Mouse (Mus musculus) midbrain, embryonic 10.5 days (tissue): ENCODE data around the gene Rundc3a. TPM values are rescaled to one million over a fixed set of nuclear protein-coding genes. Genes with fewer than 3 reads are reported as not detected.

Experiments
- DNase-seq: peaks from one replicate; pipeline ENCODE4 v3.0.0-alpha.2; 2017; ENCODE audit warnings: low spot score
- H3K27ac ChIP-seq: fragments of 300-500 bp; sonication (generic); replicated peaks from 2 replicates; pipeline ENCODE4 v1.5.1; 2016; ENCODE audit warnings: mild to moderate bottlenecking
- H3K27me3 ChIP-seq: fragments of 300-500 bp; sonication (generic); 2 replicates; pipeline ENCODE4 v1.6.1; 2016; ENCODE audit warnings: low read depth, mild to moderate bottlenecking; ENCODE audit not compliant: poor library complexity, severe bottlenecking
- H3K36me3 ChIP-seq: fragments of 300-500 bp; sonication (generic); 2 replicates; pipeline ENCODE4 v1.6.1; 2016; ENCODE audit warnings: mild to moderate bottlenecking, moderate library complexity
- H3K4me1 ChIP-seq: fragments of 300-500 bp; sonication (generic); 2 replicates; pipeline ENCODE4 v1.6.1; 2016
- H3K4me3 ChIP-seq: fragments of 300-500 bp; sonication (generic); 2 replicates; pipeline ENCODE4 v1.5.1; 2016; ENCODE audit warnings: mild to moderate bottlenecking, moderate library complexity
- H3K9me3 ChIP-seq: fragments of 300-500 bp; sonication (generic); replicated peaks from 2 replicates; pipeline ENCODE4 v1.6.1; 2016; ENCODE audit warnings: mild to moderate bottlenecking
- WGBS: fragments of 180-500 bp; shearing (Covaris S2); methylation state at CpG from one replicate; pipeline ENCODE4 v1.1.7; 2016; 5-methylcytosine and 5-hydroxymethylcytosine counted together
- polyA plus RNA-seq: library from polyadenylated mRNA; unstranded; fragments of >200 nt; fragmentation: Nextera tagmentation; extraction: Ambion mirVana; gene quantifications from 2 replicates; pipeline ENCODE4 v1.2.1, GENCODE M21; 2016

Gene Rundc3a
- polyA plus RNA-seq, 1 experiment from 2014 or later, result 21.5 TPM

- H3K4me1 ChIP-seq, result peaks cover 49% of the 10 kb centered on the region
- H3K36me3 ChIP-seq, result peaks cover 69% of the 10 kb centered on the region
- H3K27me3 ChIP-seq, result peaks cover 58% of the 10 kb centered on the region
These were observed 42.7 kb downstream of the Rundc3a start for GRCm38 (mm10) chr11:102435754-102436470.

GRCm38 (mm10) chr11:102436471-102436790, 43.2 kb downstream of the Rundc3a start:
- Histone ChIP-seq H3K36me3 (peaks cover 74% of the 10 kb centered on the region), H3K4me1 (peaks cover 45% of the 10 kb centered on the region), H3K4me3 (peak overlapping the region; percentile 2; the same call in 1 of the 2 replicates), H3K9me3 (no peaks in the 10 kb centered on the region), H3K27ac (no peak overlapping the region), H3K27me3 (peaks cover 61% of the 10 kb centered on the region)
- DNase-seq, result no peak
- WGBS, result 85% methylated on average over 10 of the region's 10 CpGs

More at GRCm38 (mm10) chr11:102435754-102436470, 42.7 kb downstream of the Rundc3a start:
- WGBS, result 93% methylated on average over 18 of the region's 18 CpGs
- Histone ChIP-seq H3K9me3 (no peaks in the 10 kb centered on the region), H3K27ac (no peak overlapping the region), H3K4me3 (peak overlapping the region; percentile 2; the same call in 1 of the 2 replicates)
- DNase-seq, result no peak

- H3K36me3 ChIP-seq, result peaks cover 83% of the 10 kb centered on the region
- whole genome bisulfite sequencing, result 2% methylated on average over 87 of the region's 87 CpGs
These were observed 44.2 kb downstream of the Rundc3a start for GRCm38 (mm10) chr11:102437120-102438061.

GRCm38 (mm10) chr11:102438212-102439092, 45.2 kb downstream of the Rundc3a start:
- WGBS, result 7% methylated on average over 77 of the region's 77 CpGs
- Histone ChIP-seq H3K4me1 (peaks cover 32% of the 10 kb centered on the region), H3K4me3 (peak overlapping the region; percentile 57), H3K27ac (peak overlapping the region; percentile 71), H3K9me3 (no peaks in the 10 kb centered on the region), H3K36me3 (peaks cover 88% of the 10 kb centered on the region), H3K27me3 (peaks cover 61% of the 10 kb centered on the region)
- peak; percentile 92 for DNase-seq

More at GRCm38 (mm10) chr11:102437120-102438061, 44.2 kb downstream of the Rundc3a start:
- H3K4me3 ChIP-seq, result peak overlapping the region; percentile 57
- H3K27me3 ChIP-seq, result peaks cover 61% of the 10 kb centered on the region
- H3K4me1 ChIP-seq, result peaks cover 39% of the 10 kb centered on the region
- H3K9me3 ChIP-seq, result no peaks in the 10 kb centered on the region
- DNase-seq, result peak; percentile 78
- peak overlapping the region; percentile 71 for H3K27ac ChIP-seq

DNA sequence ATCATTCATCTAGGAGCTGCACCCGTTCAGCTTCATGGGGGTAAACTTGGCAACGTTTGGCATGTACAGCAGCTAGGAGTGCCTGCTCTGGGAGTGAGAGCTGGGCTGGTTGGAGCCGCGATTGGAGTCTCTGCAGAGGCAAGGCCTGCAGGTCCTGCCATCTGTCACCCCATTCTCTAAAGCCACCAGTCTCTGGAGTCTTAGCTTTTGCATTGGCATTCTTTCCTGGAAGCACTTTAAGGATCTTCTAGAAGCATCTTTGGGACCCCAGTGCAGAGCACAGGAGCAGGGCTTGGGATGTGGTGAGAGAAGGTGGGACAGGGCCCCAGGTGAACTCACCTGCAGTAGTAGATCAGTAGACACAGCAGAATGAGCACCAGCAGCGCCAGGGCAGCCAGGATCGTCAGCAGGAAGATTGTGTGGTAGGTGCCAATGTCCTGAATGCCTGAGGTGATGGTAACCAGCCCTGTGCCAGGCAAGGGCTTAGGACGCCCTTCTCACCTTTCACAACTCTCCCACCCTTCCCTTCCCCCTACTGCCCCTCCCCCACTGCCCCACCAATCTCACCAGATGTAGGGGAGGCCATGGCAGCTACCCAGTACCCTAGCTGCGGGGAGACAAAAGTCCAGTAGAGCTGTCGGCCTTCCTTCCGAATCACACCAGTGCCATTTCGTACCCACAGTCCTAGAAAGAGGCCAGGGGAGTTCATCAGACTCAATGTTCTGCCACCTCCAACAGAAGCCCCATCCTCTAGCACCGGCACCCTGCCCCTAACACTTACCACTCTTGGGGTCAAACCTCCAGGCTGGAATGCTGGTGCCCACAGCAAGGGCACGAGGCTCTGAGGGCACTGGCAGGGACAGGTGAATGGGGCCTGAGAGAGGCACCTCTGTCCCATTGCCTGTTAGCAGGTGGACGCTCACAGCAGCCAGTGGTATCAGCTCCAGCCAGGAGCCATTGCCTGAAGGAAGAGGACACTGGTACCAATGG, 46.2 kb downstream of the Rundc3a start:
- WGBS, result 79% methylated on average over 14 of the region's 14 CpGs
- Histone ChIP-seq H3K4me1 (peaks cover 38% of the 10 kb centered on the region), H3K4me3 (no peak overlapping the region), H3K27ac (no peak overlapping the region), H3K36me3 (peaks cover 95% of the 10 kb centered on the region), H3K9me3 (no peaks in the 10 kb centered on the region), H3K27me3 (peaks cover 61% of the 10 kb centered on the region)
- DNase-seq, result no peak

DNA sequence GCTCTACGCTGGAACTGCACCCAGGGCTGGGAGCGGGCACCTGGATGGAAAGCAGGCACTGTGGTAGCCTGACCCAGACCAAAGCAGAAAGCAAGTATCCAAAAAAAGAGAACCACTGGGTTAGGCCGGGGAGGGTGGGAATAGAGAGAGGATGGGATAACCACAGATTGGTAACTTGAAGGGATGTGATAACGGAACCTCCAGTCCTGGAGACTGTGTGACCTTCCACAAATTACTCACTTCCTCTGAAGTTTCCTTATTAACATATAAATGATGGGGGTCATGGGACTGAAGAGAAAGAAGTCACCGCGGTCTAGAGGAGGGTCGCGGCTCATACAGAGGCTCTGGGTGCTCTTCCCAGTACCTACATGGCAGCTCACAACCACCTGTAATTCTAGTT, 47.1 kb downstream of the Rundc3a start:
- 88% methylated on average over 8 of the region's 8 CpGs for WGBS
- H3K27me3 ChIP-seq, result peaks cover 58% of the 10 kb centered on the region
- H3K36me3 ChIP-seq, result peaks cover 88% of the 10 kb centered on the region
- no peak for DNase-seq
- H3K4me3 ChIP-seq, result no peak overlapping the region
- no peak overlapping the region for H3K27ac ChIP-seq
- H3K4me1 ChIP-seq, result peaks cover 47% of the 10 kb centered on the region
- no peaks in the 10 kb centered on the region for H3K9me3 ChIP-seq

GRCm38 (mm10) chr11:102441434-102441833, 48.2 kb downstream of the Rundc3a start:
- H3K9me3 ChIP-seq, result no peaks in the 10 kb centered on the region
- peaks cover 55% of the 10 kb centered on the region for H3K4me1 ChIP-seq
- H3K36me3 ChIP-seq, result peaks cover 76% of the 10 kb centered on the region
- no peak overlapping the region for H3K4me3 ChIP-seq
- whole genome bisulfite sequencing, result 81% methylated on average over 3 of the region's 3 CpGs
- no peak overlapping the region for H3K27ac ChIP-seq
- H3K27me3 ChIP-seq, result peaks cover 46% of the 10 kb centered on the region
- DNase-seq, result no peak

DNA sequence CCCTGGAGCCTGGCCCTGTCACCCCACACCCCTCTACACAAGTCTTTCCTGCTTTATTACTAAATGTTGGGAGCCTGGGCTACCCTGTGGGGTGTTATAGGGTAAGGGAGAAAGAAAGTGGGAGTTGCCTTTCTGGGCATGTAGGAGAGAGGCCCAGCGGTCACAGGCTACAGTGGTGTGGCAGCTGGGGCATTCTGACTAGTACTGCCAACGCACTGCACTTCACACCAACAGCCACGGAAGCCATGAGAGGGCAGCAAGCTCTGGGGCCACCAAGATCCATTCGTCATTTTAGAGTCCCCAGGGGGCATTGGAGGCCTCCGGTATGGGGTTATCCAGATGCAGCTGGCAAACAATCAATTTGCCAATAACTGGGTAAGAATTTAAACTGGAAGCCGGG, 48.9 kb downstream of the Rundc3a start:
- DNase-seq, result no peak
- peaks cover 58% of the 10 kb centered on the region for H3K4me1 ChIP-seq
- peaks cover 41% of the 10 kb centered on the region for H3K27me3 ChIP-seq
- H3K4me3 ChIP-seq, result no peak overlapping the region
- peaks cover 71% of the 10 kb centered on the region for H3K36me3 ChIP-seq
- H3K9me3 ChIP-seq, result no peaks in the 10 kb centered on the region
- no peak overlapping the region for H3K27ac ChIP-seq
- 92% methylated on average over 6 of the region's 6 CpGs for WGBS

DNA sequence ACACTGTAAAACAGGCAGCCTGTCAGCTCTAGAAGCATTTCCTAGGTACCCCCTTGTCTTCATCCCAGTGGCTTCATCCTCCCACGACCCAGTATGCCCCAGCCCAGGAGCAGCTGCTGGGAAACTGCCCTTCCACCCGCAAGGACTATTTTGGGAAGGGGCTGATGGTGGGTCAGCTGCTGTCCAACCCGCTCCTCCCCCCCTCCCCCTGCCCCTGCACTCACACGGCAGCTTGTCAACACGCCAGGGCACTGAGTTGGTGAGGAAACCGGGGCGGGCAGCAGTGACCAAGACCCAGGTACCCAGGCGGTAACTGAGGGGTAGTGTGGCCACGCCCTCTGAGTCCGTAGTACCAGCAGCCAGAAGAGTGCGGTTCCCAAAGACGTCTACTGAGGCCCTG, 50.5 kb downstream of the Rundc3a start:
- Histone ChIP-seq H3K4me3 (peak overlapping the region; percentile 5; the same call in 1 of the 2 replicates), H3K27me3 (peaks cover 37% of the 10 kb centered on the region), H3K9me3 (no peaks in the 10 kb centered on the region), H3K36me3 (peaks cover 54% of the 10 kb centered on the region), H3K4me1 (peaks cover 58% of the 10 kb centered on the region), H3K27ac (no peak overlapping the region)
- 68% methylated on average over 12 of the region's 12 CpGs for WGBS
- no peak for DNase-seq

GRCm38 (mm10) chr11:102444321-102444720, 51.1 kb downstream of the Rundc3a start:
- Histone ChIP-seq H3K36me3 (peaks cover 48% of the 10 kb centered on the region), H3K9me3 (no peaks in the 10 kb centered on the region), H3K4me1 (peaks cover 58% of the 10 kb centered on the region), H3K4me3 (peak overlapping the region; percentile 5; the same call in 1 of the 2 replicates), H3K27ac (no peak overlapping the region), H3K27me3 (peaks cover 37% of the 10 kb centered on the region)
- WGBS, result 69% methylated on average over 3 of the region's 3 CpGs
- DNase-seq, result no peak

DNA sequence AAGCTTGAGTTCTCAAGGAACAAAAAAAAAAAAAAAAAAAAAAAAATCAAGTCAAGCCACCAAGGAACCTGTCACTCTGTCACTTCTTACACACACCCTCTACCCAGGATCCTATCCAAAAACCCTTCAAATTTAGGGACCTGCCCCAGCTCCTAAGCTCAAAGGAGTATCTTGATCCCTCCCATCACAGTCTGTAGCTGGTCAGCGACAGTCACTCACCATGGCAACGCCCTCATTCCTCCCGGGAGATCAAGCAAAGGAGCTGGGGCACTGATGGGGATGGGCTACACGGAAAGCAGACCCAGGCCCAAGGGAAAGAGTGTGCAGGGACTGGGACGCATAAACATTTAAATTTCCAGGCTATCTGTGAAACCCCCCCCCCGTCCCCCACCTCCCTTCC, 51.6 kb downstream of the Rundc3a start:
- peak overlapping the region; percentile 97 for H3K4me3 ChIP-seq
- no peak overlapping the region for H3K27ac ChIP-seq
- peaks cover 37% of the 10 kb centered on the region for H3K27me3 ChIP-seq
- H3K4me1 ChIP-seq, result peaks cover 58% of the 10 kb centered on the region
- WGBS, result 7% methylated on average over 6 of the region's 6 CpGs
- no peaks in the 10 kb centered on the region for H3K9me3 ChIP-seq
- peak; percentile 66 for DNase-seq
- H3K36me3 ChIP-seq, result peaks cover 44% of the 10 kb centered on the region
